Mouse (Mus musculus) hindbrain, embryonic 16.5 days (tissue): ENCODE measurements around the gene Usp42. TPM values are rescaled to one million over a fixed set of nuclear protein-coding genes. Genes with fewer than 3 reads are reported as not detected.

Experiments
- ATAC-seq: fragments of 200-750 bp; cut with Nextera tagmentation; 2 replicates; pipeline ENCODE4 v1.8.0; 2017; ENCODE audit warnings: moderate TSS enrichment, moderate library complexity
- H3K27ac ChIP-seq: fragments of 300-500 bp; sonication (generic); 2 replicates; pipeline ENCODE4 v1.5.1; 2014; ENCODE audit warnings: low read depth, mild to moderate bottlenecking, control low read depth, low read length, moderate library complexity
- H3K27me3 ChIP-seq: fragments of 300-500 bp; sonication (generic); replicated peaks from 2 replicates; pipeline ENCODE4 v1.6.1; 2014; ENCODE audit warnings: low read length; ENCODE audit not compliant: control insufficient read depth, insufficient read depth
- H3K36me3 ChIP-seq: fragments of 300-500 bp; sonication (generic); 2 replicates; pipeline ENCODE4 v1.6.1; 2014; ENCODE audit warnings: mild to moderate bottlenecking, low read length, moderate library complexity, mixed read lengths; ENCODE audit not compliant: control insufficient read depth, insufficient read depth
- H3K4me1 ChIP-seq: fragments of 300-500 bp; sonication (generic); 2 replicates; pipeline ENCODE4 v1.6.1; 2014; ENCODE audit warnings: low read depth, low read length; ENCODE audit not compliant: control insufficient read depth, insufficient read depth
- H3K4me2 ChIP-seq: fragments of 300-500 bp; sonication (generic); 2 replicates; pipeline ENCODE4 v1.6.1; 2014; ENCODE audit warnings: mild to moderate bottlenecking, low read length, control low read depth, moderate library complexity
- H3K4me3 ChIP-seq: fragments of 300-500 bp; sonication (generic); 2 replicates; pipeline ENCODE4 v1.5.1; 2014; ENCODE audit warnings: mild to moderate bottlenecking, low read length, control low read depth, moderate library complexity
- H3K9ac ChIP-seq: fragments of 300-500 bp; sonication (generic); 2 replicates; pipeline ENCODE4 v1.6.1; 2014; ENCODE audit warnings: low read depth, mild to moderate bottlenecking, control low read depth, low read length, moderate library complexity
- H3K9me3 ChIP-seq: fragments of 300-500 bp; sonication (generic); 2 replicates; pipeline ENCODE4 v1.6.1; 2014; ENCODE audit warnings: mild to moderate bottlenecking, low read length, moderate library complexity; ENCODE audit not compliant: control insufficient read depth
- WGBS: fragments of 180-500 bp; shearing (Covaris S2); extraction: QIAGEN DNeasy Blood & Tissue Kit; methylation state at CpG from one replicate; pipeline ENCODE4 v1.1.7; 2014; 5-methylcytosine and 5-hydroxymethylcytosine counted together
- polyA plus RNA-seq: library from polyadenylated mRNA; unstranded; fragments of >200 nt; fragmentation: Nextera tagmentation; extraction: Ambion mirVana; gene quantifications from 2 replicates; pipeline ENCODE4 v1.2.1, GENCODE M21; 2015

Gene Usp42
- polyA plus RNA-seq, 1 experiment from 2014 or later = 21.8 TPM

DNA sequence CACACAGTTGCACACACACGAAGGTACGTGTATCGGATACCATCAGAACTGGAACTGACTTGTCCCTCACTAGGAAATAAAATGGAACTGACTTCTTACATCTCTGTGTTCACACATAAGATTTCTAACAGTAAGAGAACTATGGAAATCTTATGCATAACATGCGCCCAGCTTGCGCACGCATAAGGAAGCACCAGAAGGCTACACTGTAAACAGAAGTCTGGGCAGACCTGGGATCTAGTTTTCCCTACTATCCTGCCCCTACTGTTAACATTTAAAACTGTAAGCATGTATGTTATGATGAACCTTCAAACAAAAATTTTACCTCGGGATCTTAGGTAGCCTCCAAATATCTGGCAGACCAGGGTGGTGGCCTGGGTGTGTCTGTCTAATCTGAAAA lies 10.1 kb downstream of the Usp42 start:
- no peak for ATAC-seq
- Histone ChIP-seq H3K27ac (no peak overlapping the region), H3K4me1 (no peaks in the 10 kb centered on the region), H3K36me3 (peaks cover 66% of the 10 kb centered on the region), H3K4me2 (no peak overlapping the region), H3K9me3 (no peaks in the 10 kb centered on the region), H3K27me3 (no peaks in the 10 kb centered on the region), H3K4me3 (no peak overlapping the region), H3K9ac (no peak overlapping the region)
- 95% methylated on average over 7 of the region's 7 CpGs for WGBS

DNA sequence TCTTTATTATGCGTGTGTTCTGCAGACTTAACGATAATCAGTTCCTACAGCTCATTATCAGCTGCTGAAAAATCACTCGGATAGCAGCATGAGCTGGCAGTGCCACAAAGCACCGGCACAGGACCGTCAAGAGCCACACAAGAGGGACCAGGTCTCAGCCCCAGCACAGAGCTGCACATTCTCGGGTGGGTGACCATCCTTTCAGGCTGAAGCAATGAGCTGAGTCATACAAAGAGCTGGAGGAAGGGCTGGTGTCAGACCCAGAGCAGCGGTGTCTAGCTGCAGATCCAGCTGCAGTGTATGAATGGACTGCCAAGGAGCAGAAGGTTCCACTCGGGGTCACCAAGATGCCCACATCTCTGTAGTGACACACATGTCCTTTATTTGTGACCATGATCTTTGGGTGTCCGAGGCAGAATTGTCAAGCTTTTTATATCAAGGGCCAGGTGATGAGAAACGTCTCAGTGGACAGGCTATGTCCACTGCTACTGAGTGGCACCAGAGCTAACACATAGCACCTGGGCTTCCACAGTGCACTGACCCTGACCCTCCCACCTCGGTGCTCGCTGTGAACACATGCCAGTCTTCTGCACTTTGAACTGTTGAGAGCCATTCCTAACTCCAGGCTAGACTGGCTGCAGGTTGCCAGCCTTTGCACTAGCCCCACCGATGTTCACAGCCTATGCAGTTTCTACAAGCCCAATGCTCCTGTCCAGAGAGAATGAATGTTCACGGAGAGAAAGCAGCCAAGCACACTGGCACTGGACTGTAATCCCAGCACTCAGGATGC lies 19.9 kb downstream of the Usp42 start:
- Histone ChIP-seq H3K9me3 (no peaks in the 10 kb centered on the region), H3K27ac (no peak overlapping the region), H3K27me3 (no peaks in the 10 kb centered on the region), H3K36me3 (peaks cover 62% of the 10 kb centered on the region), H3K4me1 (no peaks in the 10 kb centered on the region), H3K9ac (no peak overlapping the region), H3K4me2 (no peak overlapping the region), H3K4me3 (no peak overlapping the region)
- no peak for ATAC-seq
- 82% methylated on average over 14 of the region's 14 CpGs for WGBS

DNA sequence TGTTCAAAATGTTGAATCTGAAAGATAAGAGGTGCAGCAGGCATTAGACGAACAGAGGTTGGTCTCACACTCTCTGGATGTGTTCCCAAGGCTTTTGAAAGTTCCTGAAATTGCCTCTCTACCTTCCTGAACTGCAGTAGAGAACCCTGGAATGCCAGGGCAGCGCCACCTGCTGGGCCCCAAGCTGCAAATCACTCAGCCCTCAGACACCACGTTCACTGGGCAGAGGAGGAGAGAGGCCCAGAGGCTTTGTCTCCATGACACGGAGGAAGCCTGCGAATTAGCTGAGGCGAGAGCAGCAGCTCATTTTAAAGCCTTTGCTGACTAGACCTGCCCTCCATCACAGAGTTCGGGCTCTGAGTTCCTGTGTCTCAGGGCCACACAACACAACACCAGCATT lies 20.8 kb downstream of the Usp42 start:
- Histone ChIP-seq H3K4me1 (no peaks in the 10 kb centered on the region), H3K9ac (no peak overlapping the region), H3K4me2 (no peak overlapping the region), H3K9me3 (no peaks in the 10 kb centered on the region), H3K4me3 (no peak overlapping the region), H3K36me3 (peaks cover 56% of the 10 kb centered on the region), H3K27me3 (no peaks in the 10 kb centered on the region), H3K27ac (no peak overlapping the region)
- WGBS = 15% methylated on average over 7 of the region's 7 CpGs
- ATAC-seq = peak; percentile 79

DNA sequence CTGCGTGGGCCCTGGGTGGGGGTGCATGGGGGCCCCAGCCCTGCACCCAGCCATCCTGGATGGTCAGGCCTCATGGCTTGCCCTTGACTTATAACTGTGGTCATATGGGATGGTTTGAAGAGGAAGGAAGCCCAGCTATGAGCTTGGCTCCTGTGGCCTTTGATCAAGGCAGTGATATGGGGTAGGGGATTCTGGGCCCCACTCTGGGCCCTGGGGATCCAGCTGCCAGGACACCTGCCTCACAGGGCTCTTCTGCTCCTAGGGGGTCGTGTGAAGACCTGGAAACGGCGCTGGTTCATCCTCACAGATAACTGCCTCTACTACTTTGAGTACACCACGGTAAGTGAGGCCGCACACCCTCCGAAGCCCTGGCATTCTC lies 25.3 kb downstream of the Usp42 start:
- no peak overlapping the region for H3K9ac ChIP-seq
- peaks cover 31% of the 10 kb centered on the region for H3K36me3 ChIP-seq
- no peak overlapping the region; the same call in 1 of the 2 replicates for H3K27ac ChIP-seq
- WGBS = 89% methylated on average over 7 of the region's 7 CpGs
- H3K4me3 ChIP-seq = no peak overlapping the region
- H3K9me3 ChIP-seq = no peaks in the 10 kb centered on the region
- no peaks in the 10 kb centered on the region; the same call in 1 of the 2 replicates for H3K4me1 ChIP-seq
- no peaks in the 10 kb centered on the region for H3K27me3 ChIP-seq
- no peak for ATAC-seq
- H3K4me2 ChIP-seq = no peak overlapping the region

DNA sequence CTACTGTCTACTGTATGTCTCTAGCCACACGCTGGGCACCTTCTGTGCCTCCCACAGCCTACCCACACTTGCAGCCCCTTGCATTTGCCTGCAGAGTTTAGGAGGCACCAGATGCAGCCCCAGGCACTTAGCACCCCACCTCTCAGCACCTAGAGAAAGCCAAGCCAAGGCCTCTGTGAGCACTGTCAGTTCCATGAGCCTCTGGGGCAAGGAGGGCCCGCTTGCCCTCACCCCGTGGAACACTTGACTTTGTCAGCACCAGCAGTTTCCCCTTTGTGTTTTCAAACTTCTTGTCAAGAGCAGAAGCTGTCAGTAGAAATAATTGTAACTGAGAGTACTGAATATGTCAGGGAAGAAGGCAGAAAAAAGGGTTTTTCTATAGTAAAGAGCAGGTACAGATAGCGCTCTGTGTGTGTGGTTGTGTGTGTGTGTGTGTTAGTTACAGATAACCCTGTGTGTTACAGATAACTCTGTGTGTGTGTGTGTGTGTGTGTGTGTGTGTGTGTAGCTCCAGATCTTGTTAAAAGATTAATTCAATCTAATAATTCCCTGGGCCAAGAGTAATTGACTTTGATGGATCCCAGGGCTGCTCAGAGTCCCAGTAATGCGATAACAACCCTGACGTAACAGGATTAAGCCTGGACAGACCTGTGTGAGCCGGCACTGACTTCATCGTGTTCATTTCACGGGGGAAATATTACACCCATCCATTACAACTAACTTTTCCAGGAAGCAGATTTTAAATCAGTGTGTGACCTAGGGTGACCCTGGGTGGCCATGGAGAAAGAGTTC lies 25.9 kb downstream of the Usp42 start:
- no peak overlapping the region; the same call in 1 of the 2 replicates for H3K27ac ChIP-seq
- no peak for ATAC-seq
- H3K4me1 ChIP-seq = no peaks in the 10 kb centered on the region; the same call in 1 of the 2 replicates
- H3K4me2 ChIP-seq = no peak overlapping the region
- H3K36me3 ChIP-seq = peaks cover 31% of the 10 kb centered on the region
- WGBS = 77% methylated on average over 9 of the region's 9 CpGs
- no peaks in the 10 kb centered on the region for H3K27me3 ChIP-seq
- no peaks in the 10 kb centered on the region for H3K9me3 ChIP-seq
- H3K4me3 ChIP-seq = no peak overlapping the region
- no peak overlapping the region for H3K9ac ChIP-seq

DNA sequence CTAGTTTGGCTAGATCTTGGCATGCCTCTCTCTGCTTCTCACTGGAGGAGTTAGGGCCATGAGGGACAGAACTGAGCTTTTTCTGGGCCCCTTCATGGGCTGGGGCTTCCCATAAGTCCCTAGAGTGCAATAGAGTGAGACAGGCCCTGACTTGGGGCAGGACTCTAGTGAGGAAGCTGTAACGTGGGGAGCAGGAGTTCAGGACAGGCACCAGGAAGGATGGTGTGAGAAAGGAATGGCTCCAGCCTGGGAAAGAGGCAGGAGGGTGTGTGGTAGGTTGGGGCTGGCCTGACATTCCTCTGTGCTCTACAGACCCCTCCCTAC lies 26.5 kb downstream of the Usp42 start:
- Histone ChIP-seq H3K27me3 (no peaks in the 10 kb centered on the region), H3K4me3 (no peak overlapping the region), H3K36me3 (peaks cover 29% of the 10 kb centered on the region), H3K9me3 (no peaks in the 10 kb centered on the region), H3K4me2 (no peak overlapping the region), H3K9ac (no peak overlapping the region), H3K27ac (no peak overlapping the region), H3K4me1 (no peaks in the 10 kb centered on the region; the same call in 1 of the 2 replicates)
- WGBS = 80% methylated on average over 1 of the region's 1 CpGs
- no peak for ATAC-seq

DNA sequence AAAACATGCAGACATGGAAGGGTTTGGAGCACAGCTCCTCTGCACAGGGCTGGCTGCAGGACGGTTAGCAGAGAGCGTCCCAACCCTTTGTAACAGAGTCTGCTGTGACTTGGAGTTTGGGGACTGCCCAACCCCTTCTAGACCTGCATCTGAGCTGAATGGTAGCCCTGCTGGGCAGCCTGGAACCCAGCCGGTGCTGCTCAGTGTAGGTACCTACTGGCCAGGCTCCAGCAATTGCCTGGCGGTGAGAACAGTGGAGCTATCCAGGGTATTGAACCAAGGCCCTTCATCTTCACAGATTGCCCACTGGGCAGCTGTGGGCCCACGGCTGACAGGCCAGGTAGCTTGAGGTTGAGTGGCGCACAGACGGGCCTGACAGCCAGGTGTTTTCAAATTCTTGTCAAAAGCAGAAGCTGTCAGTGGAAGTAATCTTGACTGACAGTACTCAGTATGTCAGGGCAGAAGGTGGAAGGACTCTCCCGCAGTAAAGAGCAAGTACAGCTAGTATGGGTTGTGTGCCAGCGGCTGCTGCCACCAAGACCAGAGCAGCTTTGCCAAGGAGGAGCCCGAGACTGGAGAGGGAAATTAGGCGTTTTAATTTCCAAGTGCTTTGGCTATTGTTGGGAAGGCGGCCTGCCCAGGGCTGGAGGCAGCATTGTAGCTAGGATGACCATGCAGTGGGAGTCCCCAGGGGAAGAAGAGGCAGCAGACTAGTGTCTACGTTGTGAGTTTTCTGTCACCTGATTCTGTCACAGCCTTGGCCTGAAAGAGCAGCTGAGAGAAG lies 27.0 kb downstream of the Usp42 start:
- H3K4me3 ChIP-seq = no peak overlapping the region
- peaks cover 29% of the 10 kb centered on the region for H3K36me3 ChIP-seq
- no peaks in the 10 kb centered on the region; the same call in 1 of the 2 replicates for H3K4me1 ChIP-seq
- H3K27ac ChIP-seq = 0 out of 2 replicates have a peak overlapping the region, but pooled peaks have one; percentile 1
- no peaks in the 10 kb centered on the region for H3K9me3 ChIP-seq
- H3K27me3 ChIP-seq = no peaks in the 10 kb centered on the region
- H3K9ac ChIP-seq = no peak overlapping the region
- ATAC-seq = 0 out of 2 replicates have a peak, but pooled peaks have one; percentile 37
- WGBS = 67% methylated on average over 13 of the region's 13 CpGs
- no peak overlapping the region for H3K4me2 ChIP-seq

DNA sequence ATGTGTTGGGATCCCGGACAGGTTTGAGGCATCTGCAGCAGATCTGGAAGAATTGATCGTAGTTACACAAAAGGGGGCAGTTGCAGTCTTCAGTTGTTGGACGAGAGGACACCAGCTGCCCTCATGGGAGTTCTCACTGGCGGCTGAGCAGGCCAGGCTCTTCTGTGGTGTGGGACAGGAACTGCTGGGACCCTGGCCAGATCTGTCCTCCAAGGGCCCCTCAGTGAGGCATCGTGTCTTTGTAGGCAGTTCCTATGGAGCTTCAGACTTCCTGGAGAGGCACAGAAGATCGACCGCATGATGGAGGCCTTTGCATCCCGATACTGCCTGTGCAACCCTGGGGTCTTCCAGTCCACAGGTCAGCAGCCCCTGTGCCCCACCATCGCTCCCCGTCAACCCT lies 31.0 kb downstream of the Usp42 start:
- Histone ChIP-seq H3K9me3 (no peaks in the 10 kb centered on the region), H3K36me3 (peaks cover 15% of the 10 kb centered on the region), H3K27ac (no peak overlapping the region), H3K4me2 (no peak overlapping the region), H3K4me1 (no peaks in the 10 kb centered on the region; the same call in 1 of the 2 replicates), H3K27me3 (no peaks in the 10 kb centered on the region), H3K4me3 (no peak overlapping the region), H3K9ac (no peak overlapping the region)
- no peak for ATAC-seq
- 84% methylated on average over 10 of the region's 10 CpGs for WGBS

DNA sequence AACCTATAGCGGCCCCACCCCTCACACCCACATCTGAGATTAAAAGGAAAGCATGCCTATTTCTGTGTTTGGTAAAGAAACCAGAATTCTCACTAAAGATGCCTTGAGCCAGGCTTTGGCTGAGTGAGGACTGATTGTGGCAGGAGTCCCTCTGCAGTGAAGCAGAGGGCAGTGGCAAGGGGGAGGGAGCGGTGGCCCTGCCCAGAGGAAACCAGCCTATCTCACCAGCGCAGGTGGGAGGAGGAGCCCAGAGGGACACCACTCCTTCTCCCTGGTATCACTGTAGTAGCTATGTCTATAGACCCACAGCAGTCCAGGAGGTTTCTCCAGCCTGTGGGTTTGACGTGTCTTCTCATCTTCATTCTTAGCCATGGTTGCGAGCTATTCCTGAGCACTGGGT lies 31.8 kb downstream of the Usp42 start:
- Histone ChIP-seq H3K9me3 (no peaks in the 10 kb centered on the region), H3K27ac (no peak overlapping the region), H3K36me3 (peaks cover 15% of the 10 kb centered on the region), H3K4me3 (no peak overlapping the region), H3K4me1 (no peaks in the 10 kb centered on the region), H3K9ac (no peak overlapping the region), H3K4me2 (no peak overlapping the region), H3K27me3 (no peaks in the 10 kb centered on the region)
- WGBS = 92% methylated on average over 5 of the region's 5 CpGs
- ATAC-seq = no peak
